Mouse (Mus musculus): ENCODE measurements around the gene Otc. TPM values are rescaled to one million over a fixed set of nuclear protein-coding genes. Genes with fewer than 3 reads are reported as not detected.

The Otc gene
- polyA plus RNA-seq (2012; fragmentation: generic; extraction: Trizol) = not detected
- long read RNA-seq, experiment 1 = 0 reads
- long read RNA-seq, experiment 2 = 0 reads

DNA sequence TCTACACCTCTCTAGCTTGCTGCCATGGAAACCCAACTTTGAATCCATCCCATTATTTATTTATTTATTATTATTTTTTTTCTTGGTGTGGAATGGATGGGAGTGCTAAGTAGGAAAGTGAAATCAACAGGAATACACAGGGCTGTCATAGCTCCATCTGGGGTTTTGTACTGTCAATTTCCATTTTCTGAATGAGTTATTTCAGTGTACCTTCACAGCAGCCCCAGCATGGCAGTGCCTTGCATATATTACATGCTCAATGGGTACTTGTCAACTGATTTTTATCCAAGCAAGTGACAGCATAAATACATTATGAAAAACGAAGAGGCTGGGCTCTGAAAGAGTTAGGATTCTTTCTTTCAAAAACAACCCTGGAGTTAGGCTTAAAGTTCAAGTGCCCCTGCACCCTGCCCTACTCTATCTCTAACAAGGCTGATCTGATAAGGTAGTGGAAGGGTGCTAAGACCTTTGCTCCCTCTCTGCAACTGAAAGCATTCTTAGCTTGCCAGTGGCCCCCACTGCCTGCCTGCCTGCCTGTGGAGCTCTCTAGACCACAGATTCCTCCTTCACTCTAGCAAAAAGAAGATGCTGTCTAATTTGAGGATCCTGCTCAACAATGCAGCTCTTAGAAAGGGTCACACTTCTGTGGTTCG is at the start of gene Otc:
Otc (plus strand) TSS at position 454 of the 653 bp plus-strand sequence.
- Histone ChIP-seq H3K79me2 (ENCODE audit: control insufficient read depth, insufficient read depth) (no peaks in the 10 kb centered on the region), H3K79me3 (ENCODE audit: low read depth) (no peaks in the 10 kb centered on the region), H3K4me3 (ENCODE audit: insufficient read depth, poor library complexity, severe bottlenecking) (no peak within 1 kb of the TSS), H3K27me3 (ENCODE audit: control insufficient read depth, insufficient read depth, insufficient read length) (no peaks in the 10 kb centered on the region), H3ac (ENCODE audit: control insufficient read depth, insufficient read length, low read depth) (no peak within 1 kb of the TSS), H3K36me3 (ENCODE audit: control insufficient read depth, insufficient read depth) (no peaks in the 10 kb centered on the region)
- TF ChIP-seq CEBPB (IDR thresholded peaks at IDR 0.05; ENCODE audit: low read depth) = no peak
- no peak for TF ChIP-seq MAX (IDR thresholded peaks at IDR 0.05)
- TF ChIP-seq MYOD1 (IDR thresholded peaks at IDR 0.05; ENCODE audit: control insufficient read depth, insufficient read length, low read depth) = no peak
- TF ChIP-seq MYOG (IDR thresholded peaks at IDR 0.05; ENCODE audit: control insufficient read depth, extremely low read depth, insufficient read length) = no peak
- no peak for TF ChIP-seq CTCF (IDR thresholded peaks at IDR 0.05; ENCODE audit: control insufficient read depth, insufficient read depth, insufficient read length)
- TF ChIP-seq USF1 (IDR thresholded peaks at IDR 0.05; ENCODE audit: low read depth) = no peak
- TF ChIP-seq FOSL1 (IDR thresholded peaks at IDR 0.05; ENCODE audit: insufficient read depth, low read length, poor library complexity, severe bottlenecking) = no peak

DNA sequence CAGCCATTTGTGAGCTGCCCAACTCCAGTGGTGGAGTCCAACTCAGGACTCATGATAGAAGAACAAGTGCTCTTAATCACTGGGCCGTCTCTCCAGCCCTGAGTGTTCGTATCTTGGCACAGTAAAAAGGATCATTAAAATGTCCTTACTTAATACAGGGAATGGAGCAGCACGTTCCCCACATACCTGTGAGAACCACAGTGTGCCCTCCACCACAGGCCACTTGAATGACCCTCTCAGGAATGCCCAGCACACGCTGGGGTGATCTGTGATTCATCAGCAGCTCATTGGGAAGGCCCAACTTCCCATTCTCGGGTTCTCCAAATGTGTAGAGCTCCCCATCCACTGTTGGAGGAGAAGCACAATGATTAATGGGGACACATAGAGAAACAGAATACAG is 46.2 kb upstream of the Otc start:
- H3K79me3 ChIP-seq (ENCODE audit: low read depth) = no peaks in the 10 kb centered on the region
- H3ac ChIP-seq (ENCODE audit: control insufficient read depth, insufficient read length, low read depth) = no peak overlapping the region
- no peak overlapping the region for H3K4me3 ChIP-seq (ENCODE audit: insufficient read depth, poor library complexity, severe bottlenecking)
- no peaks in the 10 kb centered on the region for H3K79me2 ChIP-seq (ENCODE audit: control insufficient read depth, insufficient read depth)
- TF ChIP-seq CTCF (IDR thresholded peaks at IDR 0.05; ENCODE audit: control insufficient read depth, insufficient read depth, insufficient read length) (no peak), USF1 (IDR thresholded peaks at IDR 0.05; ENCODE audit: low read depth) (no peak), MYOG (IDR thresholded peaks at IDR 0.05; ENCODE audit: control insufficient read depth, extremely low read depth, insufficient read length) (no peak), MAX (IDR thresholded peaks at IDR 0.05) (no peak), CEBPB (IDR thresholded peaks at IDR 0.05; ENCODE audit: low read depth) (no peak), FOSL1 (IDR thresholded peaks at IDR 0.05; ENCODE audit: insufficient read depth, low read length, poor library complexity, severe bottlenecking) (no peak), MYOD1 (IDR thresholded peaks at IDR 0.05; ENCODE audit: control insufficient read depth, insufficient read length, low read depth) (no peak)
- no peaks in the 10 kb centered on the region for H3K27me3 ChIP-seq (ENCODE audit: control insufficient read depth, insufficient read depth, insufficient read length)
- H3K36me3 ChIP-seq (ENCODE audit: control insufficient read depth, insufficient read depth) = no peaks in the 10 kb centered on the region

DNA sequence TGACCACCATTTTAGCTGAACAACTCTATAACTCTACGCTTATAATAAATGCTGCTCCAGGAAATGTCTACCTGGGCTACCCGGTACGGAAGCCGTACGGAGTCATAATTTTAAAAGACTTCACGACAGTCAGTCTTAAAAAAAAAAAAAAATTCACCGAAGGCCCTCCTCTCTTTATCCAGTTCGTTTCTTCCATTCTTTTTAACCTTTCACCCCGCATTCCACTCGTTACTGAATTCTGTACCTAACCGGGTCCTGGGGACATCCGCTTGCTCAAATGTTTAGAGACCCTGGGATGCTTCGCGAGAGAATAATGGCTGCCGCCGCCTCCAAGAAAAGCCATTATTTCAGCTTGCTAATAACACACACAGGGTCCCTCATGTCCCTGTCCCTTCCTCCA is 36.1 kb upstream of the Otc start:
- Histone ChIP-seq H3K79me3 (ENCODE audit: low read depth) (no peaks in the 10 kb centered on the region), H3K27me3 (ENCODE audit: control insufficient read depth, insufficient read depth, insufficient read length) (no peaks in the 10 kb centered on the region), H3K4me3 (ENCODE audit: insufficient read depth, poor library complexity, severe bottlenecking) (peak overlapping the region; percentile 29), H3K36me3 (ENCODE audit: control insufficient read depth, insufficient read depth) (no peaks in the 10 kb centered on the region), H3ac (ENCODE audit: control insufficient read depth, insufficient read length, low read depth) (no peak overlapping the region), H3K79me2 (ENCODE audit: control insufficient read depth, insufficient read depth) (no peaks in the 10 kb centered on the region)
- TF ChIP-seq CTCF (IDR thresholded peaks at IDR 0.05; ENCODE audit: control insufficient read depth, insufficient read depth, insufficient read length) = no peak
- no peak for TF ChIP-seq USF1 (IDR thresholded peaks at IDR 0.05; ENCODE audit: low read depth)
- no peak for TF ChIP-seq MAX (IDR thresholded peaks at IDR 0.05)
- TF ChIP-seq MYOG (IDR thresholded peaks at IDR 0.05; ENCODE audit: control insufficient read depth, extremely low read depth, insufficient read length) = no peak
- no peak for TF ChIP-seq MYOD1 (IDR thresholded peaks at IDR 0.05; ENCODE audit: control insufficient read depth, insufficient read length, low read depth)
- no peak for TF ChIP-seq FOSL1 (IDR thresholded peaks at IDR 0.05; ENCODE audit: insufficient read depth, low read length, poor library complexity, severe bottlenecking)
- TF ChIP-seq CEBPB (IDR thresholded peaks at IDR 0.05; ENCODE audit: low read depth) = no peak

DNA sequence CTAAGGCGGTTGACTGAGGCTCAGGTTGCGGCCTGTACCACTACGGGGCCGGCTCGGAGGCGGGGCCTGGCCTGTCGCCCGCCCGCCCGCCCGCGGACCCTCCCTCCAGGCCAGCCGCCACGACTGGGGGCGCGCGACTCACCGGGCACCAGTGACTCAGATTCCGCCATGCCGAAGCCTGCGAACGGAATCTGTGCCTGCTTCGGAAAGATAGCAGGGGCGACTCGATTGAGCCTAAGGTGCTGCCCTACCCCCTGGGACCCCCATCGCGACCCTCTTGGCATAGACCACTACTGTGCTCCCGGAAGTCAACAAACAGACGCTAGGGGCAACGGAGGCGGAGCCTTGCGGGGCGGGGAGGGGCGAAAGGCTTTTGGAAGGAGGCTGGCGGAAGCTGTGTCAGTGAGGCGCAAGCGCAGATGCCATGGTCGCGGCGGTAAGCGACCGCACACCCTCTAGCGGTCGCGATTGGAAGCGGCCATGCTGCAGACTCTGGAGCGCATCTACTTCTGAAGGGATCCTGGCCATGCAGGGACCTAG is 35.6 kb upstream of the Otc start, which contains the start of gene Rpgr:
Rpgr (minus strand) TSS at position 511 of the 540 bp plus-strand sequence.
- H3K79me2 ChIP-seq (ENCODE audit: control insufficient read depth, insufficient read depth) = no peaks in the 10 kb centered on the region
- no peaks in the 10 kb centered on the region for H3K36me3 ChIP-seq (ENCODE audit: control insufficient read depth, insufficient read depth)
- H3K79me3 ChIP-seq (ENCODE audit: low read depth) = no peaks in the 10 kb centered on the region
- no peak for TF ChIP-seq CEBPB (IDR thresholded peaks at IDR 0.05; ENCODE audit: low read depth)
- no peak for TF ChIP-seq USF1 (IDR thresholded peaks at IDR 0.05; ENCODE audit: low read depth)
- TF ChIP-seq CTCF (IDR thresholded peaks at IDR 0.05; ENCODE audit: control insufficient read depth, insufficient read depth, insufficient read length) = peak; percentile 45
- TF ChIP-seq MYOG (IDR thresholded peaks at IDR 0.05; ENCODE audit: control insufficient read depth, extremely low read depth, insufficient read length) = no peak
- H3K4me3 ChIP-seq (ENCODE audit: insufficient read depth, poor library complexity, severe bottlenecking) = peak within 1 kb of the TSS; percentile 29
- peak within 1 kb of the TSS; percentile 52 for H3ac ChIP-seq (ENCODE audit: control insufficient read depth, insufficient read length, low read depth)
- H3K27me3 ChIP-seq (ENCODE audit: control insufficient read depth, insufficient read depth, insufficient read length) = no peaks in the 10 kb centered on the region

DNA sequence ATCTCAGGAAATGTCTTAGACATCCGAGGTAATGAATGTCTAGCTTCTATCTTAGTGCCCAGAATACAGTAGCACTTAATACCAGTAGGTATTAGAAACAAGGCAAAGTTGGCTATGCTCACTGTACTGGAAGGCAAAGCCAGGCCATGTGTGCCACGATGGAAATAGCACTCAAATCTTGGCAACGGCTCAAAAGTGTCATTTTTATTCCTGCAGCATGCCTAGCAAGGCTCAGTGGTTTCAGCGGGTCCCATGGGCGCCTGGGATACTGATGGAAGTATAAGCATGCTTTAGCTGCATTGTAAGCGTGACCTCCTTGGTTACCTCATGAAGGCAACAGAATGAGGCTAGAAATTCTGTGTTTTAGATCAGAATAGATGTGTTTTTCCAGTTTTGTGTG is 32.8 kb upstream of the Otc start:
- H3K27me3 ChIP-seq (ENCODE audit: control insufficient read depth, insufficient read depth, insufficient read length) = no peaks in the 10 kb centered on the region
- no peak overlapping the region for H3ac ChIP-seq (ENCODE audit: control insufficient read depth, insufficient read length, low read depth)
- no peaks in the 10 kb centered on the region for H3K36me3 ChIP-seq (ENCODE audit: control insufficient read depth, insufficient read depth)
- no peaks in the 10 kb centered on the region for H3K79me2 ChIP-seq (ENCODE audit: control insufficient read depth, insufficient read depth)
- no peak for TF ChIP-seq CEBPB (IDR thresholded peaks at IDR 0.05; ENCODE audit: low read depth)
- TF ChIP-seq MYOG (IDR thresholded peaks at IDR 0.05; ENCODE audit: control insufficient read depth, extremely low read depth, insufficient read length) = no peak
- TF ChIP-seq MYOD1 (IDR thresholded peaks at IDR 0.05; ENCODE audit: control insufficient read depth, insufficient read length, low read depth) = no peak
- no peak for TF ChIP-seq USF1 (IDR thresholded peaks at IDR 0.05; ENCODE audit: low read depth)
- no peak for TF ChIP-seq FOSL1 (IDR thresholded peaks at IDR 0.05; ENCODE audit: insufficient read depth, low read length, poor library complexity, severe bottlenecking)
- H3K79me3 ChIP-seq (ENCODE audit: low read depth) = no peaks in the 10 kb centered on the region
- no peak overlapping the region for H3K4me3 ChIP-seq (ENCODE audit: insufficient read depth, poor library complexity, severe bottlenecking)

Measured in C2C12 (cell line).